Mouse (Mus musculus) forebrain, embryonic 14.5 days (tissue): ENCODE measurements around the gene Gm8994. TPM values are rescaled to one million over a fixed set of nuclear protein-coding genes. Genes with fewer than 3 reads are reported as not detected.
"Not testable (repeated sequence)": the region's sequence is repeated elsewhere in the genome, so short reads cannot be mapped to it uniquely, and the experiment has no call there.

ENCODE experiments used
- ATAC-seq: fragments of 200-750 bp; cut with Nextera tagmentation; 2 replicates; pipeline ENCODE4 v1.8.0; 2017; ENCODE audit warnings: mild to moderate bottlenecking, moderate library complexity
- DNase-seq: peaks from one replicate; pipeline ENCODE4 v3.0.0-alpha.2; 2015; ENCODE audit warnings: low spot score
- H3K27ac ChIP-seq: fragments of 300-500 bp; sonication (generic); 2 replicates; pipeline ENCODE4 v1.5.1; 2014; ENCODE audit warnings: low read depth, mild to moderate bottlenecking, control low read depth, low read length, moderate library complexity
- H3K27me3 ChIP-seq: fragments of 300-500 bp; sonication (generic); replicated peaks from 2 replicates; pipeline ENCODE4 v1.6.1; 2014; ENCODE audit warnings: low read length, control low read depth, mixed read lengths; ENCODE audit not compliant: control insufficient read depth, insufficient read depth
- H3K36me3 ChIP-seq: fragments of 300-500 bp; sonication (generic); 2 replicates; pipeline ENCODE4 v1.6.1; 2014; ENCODE audit warnings: low read length, control low read depth; ENCODE audit not compliant: control insufficient read depth, insufficient read depth
- H3K4me1 ChIP-seq: fragments of 300-500 bp; sonication (generic); 2 replicates; pipeline ENCODE4 v1.6.1; 2014; ENCODE audit warnings: antibody characterized with exemption, low read length, control low read depth; ENCODE audit not compliant: control insufficient read depth, insufficient read depth
- H3K4me2 ChIP-seq: fragments of 300-500 bp; sonication (generic); 2 replicates; pipeline ENCODE4 v1.6.1; 2014; ENCODE audit warnings: mild to moderate bottlenecking, control low read depth, low read length
- H3K4me3 ChIP-seq: fragments of 300-500 bp; sonication (generic); 2 replicates; pipeline ENCODE4 v1.5.1; 2014; ENCODE audit warnings: low read depth, low read length, control low read depth
- H3K9ac ChIP-seq: fragments of 300-500 bp; sonication (generic); 2 replicates; pipeline ENCODE4 v1.6.1; 2014; ENCODE audit warnings: mild to moderate bottlenecking, low read length, control low read depth, moderate library complexity
- H3K9me3 ChIP-seq: fragments of 300-500 bp; sonication (generic); replicated peaks from 2 replicates; pipeline ENCODE4 v1.6.1; 2016; ENCODE audit warnings: low read length, control low read depth, mixed read lengths; ENCODE audit not compliant: control insufficient read depth
- WGBS: fragments of 180-500 bp; shearing (Covaris S2); extraction: QIAGEN DNeasy Blood & Tissue Kit; methylation state at CpG from one replicate; pipeline ENCODE4 v1.1.7; 2014; 5-methylcytosine and 5-hydroxymethylcytosine counted together
- polyA plus RNA-seq: library from polyadenylated mRNA; unstranded; fragments of >200 nt; fragmentation: Nextera tagmentation; extraction: Ambion mirVana; gene quantifications from 2 replicates; pipeline ENCODE4 v1.2.1, GENCODE M21; 2014

Gene Gm8994
- not detected in 2 replicates for polyA plus RNA-seq

DNA sequence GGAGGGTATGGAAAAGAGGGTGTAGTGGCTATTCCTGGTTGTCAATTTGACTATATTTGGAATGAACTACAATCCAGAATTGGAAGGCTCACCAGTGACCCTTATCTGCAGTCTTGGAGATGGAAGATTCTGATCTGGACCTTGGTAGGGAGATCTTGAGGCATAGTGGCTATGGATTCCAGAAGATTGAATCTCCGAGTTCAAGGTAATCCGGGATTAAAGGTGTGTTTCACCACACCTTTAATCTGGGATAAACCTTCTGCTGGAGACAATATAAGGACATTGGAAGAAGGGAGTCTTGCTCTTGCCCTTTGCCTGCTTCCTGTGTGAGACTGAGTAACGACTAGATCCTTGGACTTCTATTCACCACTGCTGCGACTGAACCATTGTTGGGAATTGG lies at the start of gene Gm8994:
Gene Gm8994, plus strand, starts transcription at position 301 of the 400 bp plus-strand sequence.
- H3K4me2 ChIP-seq, H3K27me3 ChIP-seq, ATAC-seq, H3K9me3 ChIP-seq, DNase-seq, H3K9ac ChIP-seq, H3K4me3 ChIP-seq, H3K36me3 ChIP-seq, H3K27ac ChIP-seq, H3K4me1 ChIP-seq: not testable (repeated sequence)
- 89% methylated on average over 4 of the region's 4 CpGs for WGBS

- H3K4me1 ChIP-seq = no peaks in the 10 kb centered on the region
- H3K4me2 ChIP-seq = no peak overlapping the region
- H3K4me3 ChIP-seq = no peak overlapping the region
- H3K27me3 ChIP-seq = no peaks in the 10 kb centered on the region
- no peaks in the 10 kb centered on the region for H3K36me3 ChIP-seq
- no peak for ATAC-seq
- H3K27ac ChIP-seq = no peak overlapping the region
- 87% methylated on average over 4 of the region's 4 CpGs for WGBS
- no peaks in the 10 kb centered on the region for H3K9me3 ChIP-seq
- no peak overlapping the region for H3K9ac ChIP-seq
- DNase-seq = no peak
Observed at GRCm38 (mm10) chr6:136277685-136278084, 49.7 kb upstream of the Gm8994 start.

- Histone ChIP-seq H3K4me3 (no peak overlapping the region), H3K4me1 (no peaks in the 10 kb centered on the region), H3K27me3 (no peaks in the 10 kb centered on the region), H3K36me3 (no peaks in the 10 kb centered on the region), H3K9me3 (no peaks in the 10 kb centered on the region), H3K27ac (no peak overlapping the region), H3K9ac (no peak overlapping the region), H3K4me2 (no peak overlapping the region)
- peak; percentile 11 for DNase-seq
- ATAC-seq = no peak
- WGBS = 69% methylated on average over 8 of the region's 8 CpGs
Observed at GRCm38 (mm10) chr6:136284565-136284964, 42.8 kb upstream of the Gm8994 start.

DNA sequence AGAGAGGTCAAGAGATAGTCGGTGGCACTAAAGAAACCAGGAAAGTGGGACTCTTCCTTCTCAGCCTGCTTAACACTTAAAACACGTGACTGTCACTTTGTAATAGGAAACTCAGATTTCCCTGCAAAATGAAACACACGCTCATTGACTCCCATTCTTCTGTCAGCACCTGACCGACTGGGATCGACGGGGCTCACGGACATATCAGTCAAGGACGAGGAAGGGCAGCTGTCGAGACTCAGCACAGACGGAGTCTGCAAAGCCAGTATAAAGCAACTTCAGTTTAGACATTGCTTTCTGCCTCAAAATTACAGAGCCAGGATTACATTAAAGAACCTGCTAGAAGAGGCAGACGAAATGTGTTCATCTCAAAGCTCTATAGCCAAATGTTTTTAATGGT lies 41.2 kb upstream of the Gm8994 start:
- H3K27ac ChIP-seq = no peak overlapping the region
- no peak overlapping the region for H3K4me3 ChIP-seq
- H3K9ac ChIP-seq = no peak overlapping the region
- H3K27me3 ChIP-seq = no peaks in the 10 kb centered on the region
- no peak overlapping the region for H3K4me2 ChIP-seq
- H3K4me1 ChIP-seq = no peaks in the 10 kb centered on the region
- ATAC-seq (no peak), DNase-seq (no peak)
- WGBS = 87% methylated on average over 11 of the region's 11 CpGs
- no peaks in the 10 kb centered on the region for H3K9me3 ChIP-seq
- H3K36me3 ChIP-seq = no peaks in the 10 kb centered on the region

GRCm38 (mm10) chr6:136286589-136286988 lies 40.8 kb upstream of the Gm8994 start:
- no peak overlapping the region for H3K4me3 ChIP-seq
- H3K27me3 ChIP-seq = no peaks in the 10 kb centered on the region
- H3K4me2 ChIP-seq = no peak overlapping the region
- no peaks in the 10 kb centered on the region for H3K4me1 ChIP-seq
- no peak for ATAC-seq
- H3K9me3 ChIP-seq = no peaks in the 10 kb centered on the region
- no peak overlapping the region for H3K9ac ChIP-seq
- H3K36me3 ChIP-seq = no peaks in the 10 kb centered on the region
- 79% methylated on average over 4 of the region's 4 CpGs for WGBS
- H3K27ac ChIP-seq = no peak overlapping the region
- DNase-seq = no peak

DNA sequence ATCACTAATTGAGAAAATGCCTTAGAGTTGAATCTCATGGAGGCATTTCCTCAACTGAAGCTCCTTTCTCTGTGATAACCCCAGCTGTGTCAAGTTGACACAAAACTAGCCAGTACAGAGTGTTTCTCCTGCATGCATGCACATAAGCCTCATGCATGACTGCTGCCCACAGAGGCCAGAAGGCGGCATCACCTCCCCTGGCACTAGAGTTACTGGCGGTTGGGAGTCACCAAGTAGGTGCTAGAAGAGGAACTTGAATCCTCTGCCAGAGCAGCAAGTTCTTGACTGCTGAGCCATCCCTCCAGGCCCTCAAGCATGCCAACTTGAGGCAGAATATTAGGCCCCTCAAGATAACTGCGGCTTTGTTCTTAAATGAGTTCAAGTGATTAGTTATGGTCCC lies 35.9 kb upstream of the Gm8994 start:
- DNase-seq (no peak), ATAC-seq (no peak)
- Histone ChIP-seq H3K4me3 (no peak overlapping the region), H3K36me3 (no peaks in the 10 kb centered on the region), H3K4me1 (no peaks in the 10 kb centered on the region), H3K27me3 (no peaks in the 10 kb centered on the region), H3K4me2 (no peak overlapping the region), H3K27ac (no peak overlapping the region), H3K9ac (no peak overlapping the region), H3K9me3 (no peaks in the 10 kb centered on the region)
- WGBS = 92% methylated on average over 3 of the region's 3 CpGs

GRCm38 (mm10) chr6:136291951-136292714 lies 35.2 kb upstream of the Gm8994 start:
- Histone ChIP-seq H3K27me3 (no peaks in the 10 kb centered on the region), H3K4me2 (no peak overlapping the region), H3K4me1 (no peaks in the 10 kb centered on the region), H3K9me3 (no peaks in the 10 kb centered on the region), H3K9ac (no peak overlapping the region), H3K4me3 (no peak overlapping the region), H3K27ac (no peak overlapping the region), H3K36me3 (no peaks in the 10 kb centered on the region)
- ATAC-seq = no peak
- WGBS = 77% methylated on average over 11 of the region's 11 CpGs
- no peak for DNase-seq

DNA sequence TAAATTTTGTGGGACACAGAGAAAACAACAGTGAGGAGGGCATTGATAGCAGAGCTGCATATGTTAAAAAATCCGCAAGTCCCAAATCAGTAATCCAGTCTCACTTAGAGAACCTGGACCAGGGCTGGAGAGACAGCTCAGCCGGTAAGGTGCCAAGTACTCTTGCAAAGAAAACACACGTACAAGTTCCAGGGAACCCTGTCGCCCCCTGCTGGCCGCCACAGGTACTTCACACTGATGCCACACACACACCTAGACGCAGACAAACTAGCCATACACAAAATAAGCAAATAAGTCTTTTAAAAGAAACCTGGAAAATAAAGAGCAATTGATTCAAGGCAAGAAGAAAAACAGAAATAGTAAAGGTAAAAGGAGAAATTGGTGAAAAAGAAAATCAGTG lies 33.6 kb upstream of the Gm8994 start:
- WGBS = 88% methylated on average over 6 of the region's 6 CpGs
- no peaks in the 10 kb centered on the region for H3K27me3 ChIP-seq
- no peaks in the 10 kb centered on the region for H3K9me3 ChIP-seq
- DNase-seq = no peak
- no peak overlapping the region for H3K4me3 ChIP-seq
- no peaks in the 10 kb centered on the region for H3K4me1 ChIP-seq
- H3K9ac ChIP-seq = no peak overlapping the region
- no peaks in the 10 kb centered on the region for H3K36me3 ChIP-seq
- ATAC-seq = no peak
- H3K27ac ChIP-seq = no peak overlapping the region
- no peak overlapping the region for H3K4me2 ChIP-seq

- no peak for ATAC-seq
- H3K4me3 ChIP-seq = no peak overlapping the region
- no peak overlapping the region for H3K27ac ChIP-seq
- no peak overlapping the region for H3K4me2 ChIP-seq
- no peaks in the 10 kb centered on the region for H3K4me1 ChIP-seq
- no peaks in the 10 kb centered on the region for H3K27me3 ChIP-seq
- no peaks in the 10 kb centered on the region for H3K36me3 ChIP-seq
- no peak overlapping the region for H3K9ac ChIP-seq
- 70% methylated on average over 4 of the region's 4 CpGs for WGBS
- H3K9me3 ChIP-seq = no peaks in the 10 kb centered on the region
- peak; percentile 20 for DNase-seq
Observed at GRCm38 (mm10) chr6:136295821-136296220, 31.5 kb upstream of the Gm8994 start.
